Mouse (Mus musculus) urinary bladder, postnatal 14 days (tissue): ENCODE results near the gene Anln.
"Not testable (repeated sequence)": the region's sequence is repeated elsewhere in the genome, so short reads cannot be mapped to it uniquely, and the experiment has no call there.

Experiments
- DNase-seq: peaks from one replicate; pipeline ENCODE4 v3.0.0; 2021; ENCODE audit warnings: low spot score

Anln gene

GRCm38 (mm10) chr9:22319109-22319508 is 69.9 kb downstream of the Anln start:
- DNase-seq = no peak

DNA sequence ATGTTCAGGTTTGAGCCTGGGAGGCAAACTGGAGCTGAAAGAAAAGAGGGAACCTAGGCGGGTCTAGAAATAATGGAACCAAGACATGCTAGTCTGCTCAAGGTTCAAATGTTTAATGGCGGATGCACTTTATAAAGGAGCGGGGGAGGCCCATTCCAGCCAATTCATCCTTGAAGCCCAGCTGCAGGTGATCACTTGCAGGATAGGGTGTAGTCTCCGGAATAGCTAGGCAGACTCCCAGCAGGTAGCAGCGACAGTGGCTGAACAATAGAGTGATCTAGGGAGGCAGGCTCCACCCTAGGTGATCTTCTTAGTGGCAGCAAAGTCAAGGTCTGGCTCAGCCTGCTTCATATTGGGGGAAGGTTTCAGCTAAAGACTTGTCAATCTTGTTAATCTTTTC is 72.9 kb downstream of the Anln start:
- DNase-seq = not testable (repeated sequence)

GRCm38 (mm10) chr9:22314066-22314465 is 74.9 kb downstream of the Anln start:
- DNase-seq = no peak

DNA sequence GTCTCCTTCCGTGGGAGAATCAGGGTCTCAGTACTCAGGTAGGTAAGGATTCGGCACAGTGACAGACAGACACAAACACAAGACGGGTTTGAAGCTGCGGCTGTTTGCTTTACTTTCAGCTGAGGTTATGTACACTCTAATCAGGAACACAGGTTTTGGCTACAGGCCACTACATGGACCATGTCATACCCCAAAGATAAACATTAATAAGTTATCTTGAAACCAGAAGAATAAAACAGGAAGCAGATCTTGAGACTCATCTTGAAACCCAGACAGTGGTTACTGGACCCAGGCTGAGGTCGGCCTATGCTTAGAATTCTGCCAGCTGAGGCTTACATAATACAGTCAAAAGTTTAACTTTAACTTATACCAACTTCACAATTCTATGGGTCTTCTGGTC is 75.8 kb downstream of the Anln start:
- peak; percentile 14 for DNase-seq

- DNase-seq = no peak
Observed at GRCm38 (mm10) chr9:22309651-22310050, 79.3 kb downstream of the Anln start.

DNA sequence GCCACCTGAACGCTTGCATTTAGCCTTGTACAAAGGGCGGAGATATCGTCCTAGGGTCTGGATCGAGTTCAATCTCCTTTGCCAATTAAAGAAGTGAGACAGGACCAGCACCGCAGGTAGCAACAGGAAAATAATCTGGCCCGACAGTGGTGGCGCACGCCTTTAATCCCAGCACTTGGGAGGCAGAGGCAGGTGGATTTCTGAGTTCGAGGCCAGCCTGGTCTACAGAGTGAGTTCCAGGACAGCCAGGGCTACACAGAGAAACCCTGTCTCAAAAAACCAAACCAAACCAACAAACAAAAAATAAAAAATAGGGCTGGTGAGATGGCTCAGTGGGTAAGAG is 81.1 kb downstream of the Anln start:
- not testable (repeated sequence) for DNase-seq

DNA sequence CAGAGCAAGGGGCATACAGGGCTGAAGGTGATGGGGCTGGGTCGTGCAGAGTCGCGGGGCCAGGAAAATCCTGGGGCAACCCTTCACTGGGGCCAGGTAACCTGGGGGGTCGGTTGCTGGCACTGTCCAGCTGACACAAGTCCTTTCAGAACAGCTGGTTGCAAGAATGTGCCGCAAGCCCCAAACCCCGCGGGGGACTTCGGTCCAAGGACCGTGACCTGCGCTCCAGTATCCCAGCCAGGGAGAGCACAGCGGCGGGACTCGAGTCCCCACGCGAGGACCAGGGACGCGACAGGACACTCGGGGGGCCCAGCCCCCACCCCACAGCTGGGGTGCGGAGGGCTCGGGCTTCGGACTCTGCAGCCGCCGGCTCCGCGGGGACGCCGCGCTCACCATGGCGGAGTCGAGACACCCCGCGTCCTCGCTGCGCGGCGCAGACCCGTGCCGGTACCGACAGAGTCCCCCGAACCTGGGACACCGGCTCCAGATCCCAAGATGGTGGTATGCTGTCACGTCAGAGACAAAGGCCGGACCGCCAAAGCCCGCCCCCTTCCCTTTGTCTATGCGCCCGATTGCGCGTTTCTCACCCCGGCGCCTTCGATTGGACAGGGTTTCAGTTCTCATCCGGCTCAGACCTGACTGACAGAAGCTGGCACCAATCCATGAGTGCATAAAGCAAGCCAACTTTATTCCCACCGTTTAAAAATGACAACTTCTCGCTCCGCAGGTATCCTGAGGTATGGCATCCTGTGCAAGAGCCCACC is 81.7 kb downstream of the Anln start, which contains the start of gene Zfp810:
TSS of gene Zfp810 (minus strand) at position 493 of the 764 bp plus-strand sequence.
- peak; percentile 94 for DNase-seq

GRCm38 (mm10) chr9:22306726-22307125 is 82.3 kb downstream of the Anln start:
- no peak for DNase-seq

DNA sequence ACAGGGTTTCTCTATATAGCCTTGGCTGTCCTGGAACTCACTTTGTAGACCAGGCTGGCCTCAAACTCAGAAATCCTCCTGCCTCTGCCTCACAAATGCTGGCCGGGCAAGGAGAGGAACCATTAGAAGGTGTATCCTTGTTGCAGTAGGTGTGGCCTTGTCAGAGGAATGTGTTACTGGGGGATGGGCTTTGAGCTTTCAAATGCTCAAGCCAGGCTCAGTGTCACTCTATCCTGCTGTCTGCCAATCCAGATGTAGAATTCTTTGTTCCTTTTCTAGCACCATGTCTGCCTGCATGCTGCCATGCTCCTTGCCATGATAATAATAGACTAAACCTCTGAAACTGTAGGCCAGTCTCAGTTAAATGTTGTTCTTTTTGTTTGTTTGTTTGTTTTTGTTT is 86.8 kb downstream of the Anln start:
- DNase-seq = no peak
